9 mouse cellular contexts compared by ENCODE assay signal in genomic region chr3:121093509-121093908, GRCm38 (mm10).
DNase-seq lines count a peak whose midpoint lies in the region; ATAC-seq and TF ChIP-seq lines count a peak whose summit lies in the region.
"Had no signal": no experiment of that assay in that cellular context is flagged by ENCODE, and none has a peak within 500 bp of the region (broad histone marks: within the 10 kb centered on the region; RNA-seq: fewer than 3 reads in every experiment).

No protein-coding gene starts in this region.

- TF ChIP-seq POLR2A in cortical plate, adult 2 months (IDR thresholded peaks at IDR 0.05; ENCODE audit: extremely low read depth, insufficient read depth, low read length), result no peak

- no peak overlapping the region for H3K27ac ChIP-seq in heart, embryonic 11.5 days (ENCODE audit: low read depth, low read length)
- no peak overlapping the region for H3K27ac ChIP-seq in cortical plate, adult 2 months (ENCODE audit: insufficient read depth, low read length)
- H3K27ac ChIP-seq in midbrain, embryonic 15.5 days, result no peak overlapping the region

- no peaks in the 10 kb centered on the region for H3K27me3 ChIP-seq in heart, embryonic 11.5 days (ENCODE audit: control insufficient read depth, insufficient read depth, low read length)
- no peaks in the 10 kb centered on the region for H3K27me3 ChIP-seq in midbrain, embryonic 15.5 days (replicated peaks)

- H3K4me2 ChIP-seq in heart, embryonic 11.5 days, result no peak overlapping the region
- H3K4me2 ChIP-seq in midbrain, embryonic 15.5 days, result no peak overlapping the region

- TF ChIP-seq CTCF in cortical plate, adult 2 months (IDR thresholded peaks at IDR 0.05; ENCODE audit: extremely low read depth, insufficient read depth, low read length), result peak; percentile 45; the same call in 1 of the 2 replicates

- 39% methylated on average over 6 of the region's 6 CpGs for WGBS in heart, embryonic 11.5 days (ENCODE audit: insufficient replicate concordance)
- 45% methylated on average over 6 of the region's 6 CpGs for WGBS in midbrain, embryonic 15.5 days

- H3K9me3 ChIP-seq in heart, embryonic 11.5 days (replicated peaks; ENCODE audit: control insufficient read depth, low read length), result no peaks in the 10 kb centered on the region
- H3K9me3 ChIP-seq in midbrain, embryonic 15.5 days, result no peaks in the 10 kb centered on the region

- DNase-seq in heart, postnatal 4 days, result peak; percentile 33
- DNase-seq in 3T3-L1 (ENCODE audit: low read depth, low spot score) (peak; percentile 54), WW6 (ENCODE audit: low read depth, low spot score) (peak; percentile 16)
- DNase-seq in kidney, postnatal 36 days, result peak; percentile 27 to 62
- DNase-seq in gastrocnemius, postnatal 14 days, result no peak

- no peaks in the 10 kb centered on the region for H3K36me3 ChIP-seq in heart, embryonic 11.5 days (ENCODE audit: control insufficient read depth, insufficient read depth, low read length)
- H3K36me3 ChIP-seq in midbrain, embryonic 15.5 days (replicated peaks), result no peaks in the 10 kb centered on the region

- no peak overlapping the region for H3K9ac ChIP-seq in heart, embryonic 11.5 days (ENCODE audit: low read depth, low read length)
- H3K9ac ChIP-seq in midbrain, embryonic 15.5 days, result no peak overlapping the region

- H3K4me1 ChIP-seq in heart, embryonic 11.5 days (ENCODE audit: control insufficient read depth, insufficient read depth, low read length), result no peaks in the 10 kb centered on the region
- H3K4me1 ChIP-seq in cortical plate, adult 2 months (ENCODE audit: control insufficient read depth, insufficient read depth, low read length), result no peaks in the 10 kb centered on the region
- H3K4me1 ChIP-seq in midbrain, embryonic 15.5 days, result no peaks in the 10 kb centered on the region

- intact Hi-C loops in gastrocnemius, postnatal 14 days (cut with DNase I; ENCODE audit: low total_unique reads), result no loop called here

- no peak for ATAC-seq in heart, embryonic 11.5 days (replicated peaks; ENCODE audit: insufficient number of reproducible peaks, low FRiP score, low TSS enrichment)
- ATAC-seq in midbrain, embryonic 15.5 days (replicated peaks), result 0 out of 2 replicates have a peak, but pooled peaks have one; percentile 20

- no peak overlapping the region for H3K4me3 ChIP-seq in heart, embryonic 11.5 days (ENCODE audit: low read depth, low read length)
- H3K4me3 ChIP-seq in cortical plate, adult 2 months (ENCODE audit: insufficient read depth, low read length), result no peak overlapping the region
- H3K4me3 ChIP-seq in midbrain, embryonic 15.5 days, result no peak overlapping the region
- H3K4me3 ChIP-seq: myocyte had no signal
